ENCODE assay signal across 17 mouse cellular contexts in the genomic region with DNA sequence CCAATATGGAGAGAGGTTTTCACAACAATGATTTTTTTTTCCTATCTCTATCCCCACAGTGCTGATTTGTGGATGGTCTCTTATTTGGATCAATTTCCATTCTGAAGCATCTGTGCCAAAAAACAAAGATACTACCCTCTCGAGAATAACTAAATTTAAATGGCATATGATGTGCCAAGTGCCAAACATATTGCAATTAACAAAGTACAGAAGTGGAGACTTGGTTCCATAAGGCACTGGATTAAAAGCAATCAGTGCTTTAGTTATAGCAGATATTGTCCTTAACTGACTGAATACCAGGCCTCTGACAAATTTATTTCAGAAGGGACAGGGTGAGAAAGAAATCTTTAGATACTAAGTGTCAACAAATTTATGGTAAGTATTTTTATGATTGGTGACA.
A peak's percentile ranks its signal among the peaks of the same experiment; 100 is the strongest.
DNase-seq lines count a peak whose midpoint lies in the region; ATAC-seq and TF ChIP-seq lines count a peak whose summit lies in the region.
"Had no signal": no experiment of that assay in that cellular context is flagged by ENCODE, and none has a peak within 500 bp of the region (broad histone marks: within the 10 kb centered on the region; RNA-seq: fewer than 3 reads in every experiment).

No protein-coding gene starts in this region.

- H3K36me3 ChIP-seq in forebrain, embryonic 15.5 days = no peaks in the 10 kb centered on the region
- no peaks in the 10 kb centered on the region for H3K36me3 ChIP-seq in forebrain, embryonic 10.5 days (replicated peaks)
- no peaks in the 10 kb centered on the region for H3K36me3 ChIP-seq in forebrain, postnatal 0 days (ENCODE audit: insufficient read depth)
- H3K36me3 ChIP-seq in forebrain, embryonic 11.5 days (ENCODE audit: control insufficient read depth, insufficient read depth, low read length) = no peaks in the 10 kb centered on the region
- H3K36me3 ChIP-seq: embryonic facial prominence, embryonic 10.5 days; embryonic facial prominence, embryonic 12.5 days had no signal

- H3K4me2 ChIP-seq in forebrain, embryonic 15.5 days (replicated peaks) = no peak overlapping the region
- no peak overlapping the region for H3K4me2 ChIP-seq in forebrain, postnatal 0 days (ENCODE audit: low read depth)
- no peak overlapping the region for H3K4me2 ChIP-seq in forebrain, embryonic 11.5 days (ENCODE audit: low read depth, low read length, severe bottlenecking)
- H3K4me2 ChIP-seq: embryonic facial prominence, embryonic 12.5 days had no signal

- peak overlapping the region; percentile 59 for H3K27ac ChIP-seq in forebrain, embryonic 15.5 days (replicated peaks)
- H3K27ac ChIP-seq in forebrain, embryonic 10.5 days = no peak overlapping the region
- no peak overlapping the region for H3K27ac ChIP-seq in forebrain, postnatal 0 days (ENCODE audit: low read depth, low read length)
- no peak overlapping the region for H3K27ac ChIP-seq in forebrain, embryonic 11.5 days (ENCODE audit: low read depth, low read length)
- H3K27ac ChIP-seq in layer of hippocampus, adult 2 months = peak overlapping the region; percentile 57; the same call in 1 of the 2 replicates
- H3K27ac ChIP-seq: embryonic facial prominence, embryonic 10.5 days; embryonic facial prominence, embryonic 12.5 days had no signal

- H3K9me3 ChIP-seq in forebrain, embryonic 15.5 days = no peaks in the 10 kb centered on the region
- H3K9me3 ChIP-seq in forebrain, embryonic 10.5 days = no peaks in the 10 kb centered on the region
- no peaks in the 10 kb centered on the region for H3K9me3 ChIP-seq in forebrain, postnatal 0 days (ENCODE audit: low read length)
- no peaks in the 10 kb centered on the region for H3K9me3 ChIP-seq in forebrain, embryonic 11.5 days (ENCODE audit: control insufficient read depth, low read length)
- H3K9me3 ChIP-seq: embryonic facial prominence, embryonic 10.5 days; embryonic facial prominence, embryonic 12.5 days had no signal

- 33% methylated on average over 1 of the region's 1 CpGs for WGBS in forebrain, embryonic 15.5 days
- WGBS in forebrain, embryonic 10.5 days = 85% methylated on average over 1 of the region's 1 CpGs
- 38% methylated on average over 1 of the region's 1 CpGs for WGBS in forebrain, postnatal 0 days
- WGBS in forebrain, embryonic 11.5 days = 84% methylated on average over 1 of the region's 1 CpGs

- no peak for DNase-seq in forebrain, embryonic 10.5 days (ENCODE audit: extremely low spot score, low spot score)
- peak; percentile 26 for DNase-seq in forebrain, postnatal 0 days
- DNase-seq in forebrain, embryonic 11.5 days (ENCODE audit: low spot score) = no peak
- peak in 1 of 2 experiments; percentile 37 for DNase-seq in layer of hippocampus, adult 2 months (ENCODE audit: low spot score in 2 of 2)
- no peak for DNase-seq in layer of hippocampus, adult 9-10 months (ENCODE audit: low spot score)
- DNase-seq in spleen, postnatal 10 days (ENCODE audit: low spot score in 2 of 2) = no peak
- DNase-seq: adrenal gland, adult 2 months; adrenal gland, postnatal 10 days; adrenal gland, postnatal 25 days; cerebellum, adult 11-12 months; cerebellum, adult 2 months; cerebellum, adult 9-10 months; cerebellum, postnatal 10 days; cerebellum, postnatal 25 days had no signal

- no peak for TF ChIP-seq CTCF in forebrain, postnatal 0 days (IDR thresholded peaks at IDR 0.05; ENCODE audit: low read depth)
- TF ChIP-seq CTCF in layer of hippocampus, adult 2 months (conservative IDR thresholded peaks at IDR 0.05) = no peak

- no peak overlapping the region for H3K9ac ChIP-seq in forebrain, embryonic 15.5 days (replicated peaks)
- no peak overlapping the region for H3K9ac ChIP-seq in forebrain, postnatal 0 days
- no peak overlapping the region for H3K9ac ChIP-seq in forebrain, embryonic 11.5 days (ENCODE audit: low read length)
- H3K9ac ChIP-seq: embryonic facial prominence, embryonic 12.5 days had no signal

- ATAC-seq in forebrain, embryonic 15.5 days (replicated peaks) = peak; percentile 61; the same call in 1 of the 2 replicates
- ATAC-seq in forebrain, postnatal 0 days = no peak
- no peak for ATAC-seq in forebrain, embryonic 11.5 days (replicated peaks; ENCODE audit: low FRiP score)

- H3K27me3 ChIP-seq in forebrain, embryonic 15.5 days = no peaks in the 10 kb centered on the region
- H3K27me3 ChIP-seq in forebrain, embryonic 10.5 days (ENCODE audit: poor library complexity, severe bottlenecking) = no peaks in the 10 kb centered on the region
- H3K27me3 ChIP-seq in forebrain, postnatal 0 days (ENCODE audit: insufficient read depth, low read length) = no peaks in the 10 kb centered on the region
- H3K27me3 ChIP-seq in forebrain, embryonic 11.5 days (ENCODE audit: control insufficient read depth, insufficient read depth, low read length) = no peaks in the 10 kb centered on the region
- H3K27me3 ChIP-seq: embryonic facial prominence, embryonic 12.5 days had no signal

- no peak overlapping the region for H3K4me3 ChIP-seq in forebrain, embryonic 15.5 days
- H3K4me3 ChIP-seq in forebrain, embryonic 10.5 days = no peak overlapping the region
- no peak overlapping the region for H3K4me3 ChIP-seq in forebrain, postnatal 0 days (ENCODE audit: low read depth, low read length)
- no peak overlapping the region for H3K4me3 ChIP-seq in forebrain, embryonic 11.5 days (ENCODE audit: low read depth, low read length)
- H3K4me3 ChIP-seq in layer of hippocampus, adult 2 months = no peak overlapping the region
- H3K4me3 ChIP-seq: embryonic facial prominence, embryonic 10.5 days; embryonic facial prominence, embryonic 12.5 days had no signal

- H3K4me1 ChIP-seq in forebrain, embryonic 15.5 days = peaks cover 14% of the 10 kb centered on the region; the same call in 1 of the 2 replicates
- no peaks in the 10 kb centered on the region for H3K4me1 ChIP-seq in forebrain, embryonic 10.5 days
- 0 out of 2 replicates have a peak, but pooled peaks cover 5% of the 10 kb centered on the region for H3K4me1 ChIP-seq in forebrain, postnatal 0 days (ENCODE audit: insufficient read depth)
- no peaks in the 10 kb centered on the region for H3K4me1 ChIP-seq in forebrain, embryonic 11.5 days (replicated peaks; ENCODE audit: control insufficient read depth, insufficient read depth, low read length)
- H3K4me1 ChIP-seq: embryonic facial prominence, embryonic 10.5 days; embryonic facial prominence, embryonic 12.5 days had no signal

Comparison
In these comparisons a context has a peak if more than half of its experiments do, and no peak if none do; other contexts are left out.
1. H3K27ac ChIP-seq: peak in forebrain, embryonic 15.5 days (single experiment) and layer of hippocampus, adult 2 months (single experiment); none in forebrain, embryonic 10.5 days (single experiment), forebrain, postnatal 0 days (single experiment) and forebrain, embryonic 11.5 days (single experiment).